Mouse (Mus musculus) naive thymus-derived CD4-positive, alpha-beta T cell, adult 5 months (primary cell): ENCODE results near the gene Faap24. TPM values are rescaled to one million over a fixed set of nuclear protein-coding genes. Genes with fewer than 3 reads are reported as not detected.

Experiments
- polyA plus RNA-seq: library from polyadenylated mRNA; unstranded; fragments of 100-300 nt; shearing (Covaris generic); gene quantifications from one replicate; pipeline ENCODE4 v1.2.1, GENCODE M21; 2017

Faap24 gene
- polyA plus RNA-seq, result 14.0 TPM

DNA sequence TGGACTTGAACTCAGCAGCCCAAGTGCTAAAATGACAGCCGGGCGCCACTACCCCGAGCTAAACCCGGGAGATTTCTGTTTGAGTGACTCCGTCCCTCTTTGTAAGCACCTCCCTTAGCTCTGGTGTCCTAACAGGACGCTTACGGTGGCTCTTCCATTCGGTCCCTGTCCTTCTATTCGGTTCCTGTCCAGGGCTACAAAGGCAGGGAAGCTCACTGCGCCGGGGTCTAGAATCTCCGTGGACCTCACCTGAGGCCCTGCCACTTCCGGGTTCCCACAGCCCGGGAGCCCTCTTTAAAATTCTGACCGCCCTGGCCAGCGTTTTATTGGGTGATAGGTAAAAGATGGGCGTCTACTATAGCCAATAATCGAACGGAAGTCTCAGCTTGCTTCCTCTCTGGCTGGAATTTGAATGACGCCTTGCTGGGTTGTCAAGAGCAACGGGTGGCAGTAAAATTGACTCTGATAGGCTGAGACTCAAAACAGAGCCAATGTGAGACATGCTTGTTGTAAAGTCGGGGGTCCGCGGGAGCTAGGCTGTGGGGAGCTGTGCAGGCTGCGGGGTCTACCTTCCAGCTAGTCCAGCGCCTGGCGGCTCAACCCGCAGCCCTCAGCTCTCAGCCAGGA, at the start of gene Faap24, which contains the start of gene Cep89:
Gene Faap24, minus strand, starts transcription at position 295 of the 627 bp plus-strand sequence.
Gene Cep89, plus strand, starts transcription at position 494 of the 627 bp plus-strand sequence.

Other genes starting within 250 kb of the Faap24 start
- not detected for gene Slc7a10, start 210.5 kb downstream of the Faap24 start, polyA plus RNA-seq
- gene Lrp3, start 181.3 kb downstream of the Faap24 start, polyA plus RNA-seq, result not detected
- 10.6 TPM for gene Gpatch1, start 78.4 kb downstream of the Faap24 start, polyA plus RNA-seq
- 0.29 TPM for gene Rhpn2, start 62.7 kb downstream of the Faap24 start, polyA plus RNA-seq
- gene Cep89, start 199 bp upstream of the Faap24 start, polyA plus RNA-seq, result 11.7 TPM
- gene Slc7a9, start 52.0 kb upstream of the Faap24 start, polyA plus RNA-seq, result not detected
- not detected for gene Tdrd12, start 140.9 kb upstream of the Faap24 start, polyA plus RNA-seq
- 20.7 TPM for gene Nudt19, start 159.5 kb upstream of the Faap24 start, polyA plus RNA-seq
- not detected for gene Rgs9bp, start 188.7 kb upstream of the Faap24 start, polyA plus RNA-seq
- gene Ankrd27, start 189.4 kb upstream of the Faap24 start, polyA plus RNA-seq, result 38.1 TPM